Mouse (Mus musculus) megakaryocyte, embryonic 14.5 days (primary cell): ENCODE results near the gene Ttll6.

ENCODE experiments used
- FLI1 ChIP-seq: IDR thresholded peaks from 2 replicates; pipeline ENCODE4 v1.6.1; 2012; ENCODE audit warnings: low read length, inconsistent platforms, mixed read lengths
- GATA1 ChIP-seq: IDR thresholded peaks from 3 replicates; pipeline ENCODE4 v1.6.1; 2012; ENCODE audit warnings: mixed read lengths, low read length, inconsistent platforms, borderline replicate concordance

DNA sequence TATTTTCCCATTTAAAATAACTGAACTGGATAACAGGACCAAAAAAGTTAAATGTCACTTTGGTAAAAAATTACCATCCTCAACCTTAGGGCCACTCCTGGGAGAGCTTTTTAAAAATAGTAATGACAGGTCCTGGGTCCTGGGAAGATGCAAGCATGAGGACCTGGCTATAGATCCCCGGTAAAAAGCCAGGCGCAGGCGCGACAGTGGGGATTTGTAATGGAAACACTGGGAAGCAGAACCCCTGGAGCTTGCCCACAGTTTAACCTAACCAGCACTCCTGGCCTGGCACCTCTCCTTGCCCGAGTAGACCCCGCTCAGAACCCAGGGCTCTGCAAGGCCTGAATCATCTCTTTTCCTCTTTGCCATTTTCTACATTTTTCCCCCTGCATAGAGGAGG is 41.3 kb downstream of the Ttll6 start:
- TF ChIP-seq GATA1, result no peak
- no peak for TF ChIP-seq FLI1
